Mouse (Mus musculus): ENCODE results near the gene Nfia.
A peak's percentile ranks its signal among the peaks of the same experiment; 100 is the strongest.

Nfia gene

GRCm38 (mm10) chr4:98057721-98058120 lies 285.2 kb downstream of the Nfia start:
- DNase-seq (ENCODE audit: low spot score in 2 of 2) = no peak

- no peak for DNase-seq (ENCODE audit: low spot score in 2 of 2)
Observed at GRCm38 (mm10) chr4:98058182-98058581, 285.6 kb downstream of the Nfia start.

- DNase-seq (ENCODE audit: low spot score in 2 of 2) = no peak
Observed at GRCm38 (mm10) chr4:98060601-98061000, 288.1 kb downstream of the Nfia start.

- no peak for DNase-seq (ENCODE audit: low spot score in 2 of 2)
Observed at GRCm38 (mm10) chr4:98061086-98061485, 288.6 kb downstream of the Nfia start.

- DNase-seq (ENCODE audit: low spot score in 2 of 2) = no peak
Observed at GRCm38 (mm10) chr4:98063280-98063679, 290.7 kb downstream of the Nfia start.

GRCm38 (mm10) chr4:98076106-98076505 lies 303.6 kb downstream of the Nfia start:
- DNase-seq (ENCODE audit: low spot score in 2 of 2) = no peak

- DNase-seq (ENCODE audit: low spot score in 2 of 2) = no peak
Observed at GRCm38 (mm10) chr4:98076624-98077023, 304.1 kb downstream of the Nfia start.

- no peak for DNase-seq (ENCODE audit: low spot score in 2 of 2)
Observed at GRCm38 (mm10) chr4:98080586-98080985, 308.1 kb downstream of the Nfia start.

- DNase-seq (ENCODE audit: low spot score in 2 of 2) = no peak
Observed at GRCm38 (mm10) chr4:98081962-98082361, 309.4 kb downstream of the Nfia start.

GRCm38 (mm10) chr4:98082512-98082911 lies 310.0 kb downstream of the Nfia start:
- DNase-seq (ENCODE audit: low spot score in 2 of 2) = no peak

GRCm38 (mm10) chr4:98085060-98085459 lies 312.5 kb downstream of the Nfia start:
- DNase-seq (ENCODE audit: low spot score in 2 of 2) = no peak

- no peak for DNase-seq (ENCODE audit: low spot score in 2 of 2)
Observed at GRCm38 (mm10) chr4:98086976-98087375, 314.4 kb downstream of the Nfia start.

- DNase-seq (ENCODE audit: low spot score in 2 of 2) = no peak
Observed at GRCm38 (mm10) chr4:98089985-98090384, 317.5 kb downstream of the Nfia start.

- DNase-seq (ENCODE audit: low spot score in 2 of 2) = no peak
Observed at GRCm38 (mm10) chr4:98090586-98090985, 318.1 kb downstream of the Nfia start.

GRCm38 (mm10) chr4:98091368-98091827 lies 318.9 kb downstream of the Nfia start:
- peak; percentile 51 to 63 for DNase-seq (ENCODE audit: low spot score in 2 of 2)

- DNase-seq (ENCODE audit: low spot score in 2 of 2) = no peak
Observed at GRCm38 (mm10) chr4:98091901-98092472, 319.5 kb downstream of the Nfia start.

- no peak for DNase-seq (ENCODE audit: low spot score in 2 of 2)
Observed at GRCm38 (mm10) chr4:98094112-98094805, 321.7 kb downstream of the Nfia start.

GRCm38 (mm10) chr4:98095060-98095459 lies 322.5 kb downstream of the Nfia start:
- no peak for DNase-seq (ENCODE audit: low spot score in 2 of 2)

- DNase-seq (ENCODE audit: low spot score in 2 of 2) = no peak
Observed at GRCm38 (mm10) chr4:98097013-98097566, 324.6 kb downstream of the Nfia start.

GRCm38 (mm10) chr4:98098663-98099062 lies 326.1 kb downstream of the Nfia start:
- no peak for DNase-seq (ENCODE audit: low spot score in 2 of 2)

- peak; percentile 63 to 70 for DNase-seq (ENCODE audit: low spot score in 2 of 2)
Observed at GRCm38 (mm10) chr4:98099433-98099832, 326.9 kb downstream of the Nfia start.

- DNase-seq (ENCODE audit: low spot score in 2 of 2) = no peak
Observed at GRCm38 (mm10) chr4:98101153-98102096, 328.9 kb downstream of the Nfia start.

Data from right cerebral cortex, postnatal 10 days (tissue).